Mouse (Mus musculus) testis, adult 2 months (tissue): ENCODE measurements around the gene Lamb2.

Source experiments
- CTCF ChIP-seq: fragments of 200-500 bp; IDR thresholded peaks from 2 replicates; pipeline ENCODE4 v1.5.1; 2012; ENCODE audit warnings: low read depth, mild to moderate bottlenecking, inconsistent platforms, low read length, moderate library complexity; ENCODE audit not compliant: control insufficient read depth, insufficient read depth, insufficient replicate concordance
- POLR2A ChIP-seq: fragments of 200-500 bp; IDR thresholded peaks from 2 replicates; pipeline ENCODE4 v1.6.1; 2012; ENCODE audit warnings: low read depth, mild to moderate bottlenecking, inconsistent platforms, low read length, moderate library complexity; ENCODE audit not compliant: control insufficient read depth

- TF ChIP-seq CTCF: no peak
- no peak for TF ChIP-seq POLR2A
Observed at GRCm38 (mm10) chr9:108494146-108494825, 14.8 kb downstream of the Lamb2 start.
